Mouse (Mus musculus) fat pad, adult 2 months (tissue): ENCODE measurements at regions not wholly inside any gene's neighbourhood (a gene's known extent, or its start where the extent isn't known, plus 50 kb on each side); places are given as distances from the start of the nearest gene placed in this dataset.

Experiments used
- DNase-seq: peaks from one replicate; pipeline ENCODE4 v3.0.0-alpha.2; 2011; ENCODE audit warnings: low read depth, low spot score; ENCODE audit errors: extremely low read depth

GRCm38 (mm10) chr11:121768824-121769223 is 61.2 kb upstream of the Ptchd3 start:
- DNase-seq, result peak; percentile 84

GRCm38 (mm10) chr11:121770061-121770460 is 60.0 kb upstream of the Ptchd3 start:
- peak; percentile 95 for DNase-seq

- DNase-seq, result no peak
Measured at GRCm38 (mm10) chr11:121776947-121777346, 53.1 kb upstream of the Ptchd3 start.

GRCm38 (mm10) chr11:121777553-121777952 is 52.5 kb upstream of the Ptchd3 start:
- peak; percentile 85 for DNase-seq
